Mouse (Mus musculus) heart, postnatal 0 days (tissue): ENCODE measurements around the gene Cckbr. TPM values are rescaled to one million over a fixed set of nuclear protein-coding genes. Genes with fewer than 3 reads are reported as not detected.

Experiments used
- ATAC-seq: fragments of 200-750 bp; cut with Nextera tagmentation; 2 replicates; pipeline ENCODE4 v1.8.0; 2017; ENCODE audit warnings: low read depth, moderate number of reproducible peaks, moderate library complexity; ENCODE audit not compliant: insufficient read depth
- DNase-seq: peaks from one replicate; pipeline ENCODE4 v3.0.0-alpha.2; 2016; ENCODE audit warnings: low spot score
- H3K27ac ChIP-seq: fragments of 300-500 bp; sonication (generic); 2 replicates; pipeline ENCODE4 v1.5.1; 2014; ENCODE audit warnings: low read depth, mild to moderate bottlenecking
- H3K27me3 ChIP-seq: fragments of 300-500 bp; sonication (generic); 2 replicates; pipeline ENCODE4 v1.6.1; 2014; ENCODE audit warnings: low read length, mixed read lengths; ENCODE audit not compliant: control insufficient read depth, insufficient read depth
- H3K36me3 ChIP-seq: fragments of 300-500 bp; sonication (generic); replicated peaks from 2 replicates; pipeline ENCODE4 v1.6.1; 2014; ENCODE audit warnings: low read length, mixed read lengths; ENCODE audit not compliant: control insufficient read depth, insufficient read depth
- H3K4me1 ChIP-seq: fragments of 300-500 bp; sonication (generic); 2 replicates; pipeline ENCODE4 v1.6.1; 2014; ENCODE audit warnings: antibody characterized with exemption; ENCODE audit not compliant: control insufficient read depth, insufficient read depth
- H3K4me2 ChIP-seq: fragments of 300-500 bp; sonication (generic); 2 replicates; pipeline ENCODE4 v1.6.1; 2014; ENCODE audit warnings: low read depth, mild to moderate bottlenecking, low read length, moderate library complexity
- H3K4me3 ChIP-seq: fragments of 300-500 bp; sonication (generic); 2 replicates; pipeline ENCODE4 v1.5.1; 2014; ENCODE audit warnings: low read depth, low read length
- H3K9ac ChIP-seq: fragments of 300-500 bp; sonication (generic); replicated peaks from 2 replicates; pipeline ENCODE4 v1.6.1; 2014; ENCODE audit warnings: low read depth, low read length, mixed read lengths
- H3K9me3 ChIP-seq: fragments of 300-500 bp; sonication (generic); replicated peaks from 2 replicates; pipeline ENCODE4 v1.6.1; 2016; ENCODE audit warnings: low read length; ENCODE audit not compliant: control insufficient read depth
- CTCF ChIP-seq: IDR thresholded peaks from 2 replicates; pipeline ENCODE4 v1.5.1; 2016; ENCODE audit warnings: antibody characterized with exemption, control low read depth, low read depth
- EP300 ChIP-seq: IDR thresholded peaks from 2 replicates; pipeline ENCODE4 v1.6.1; 2016; ENCODE audit warnings: antibody characterized with exemption, low read depth
- WGBS: fragments of 180-500 bp; shearing (Covaris S2); extraction: QIAGEN DNeasy Blood & Tissue Kit; methylation state at CpG from one replicate; pipeline ENCODE4 v1.1.7; 2014; 5-methylcytosine and 5-hydroxymethylcytosine counted together
- polyA plus RNA-seq: library from polyadenylated mRNA; unstranded; fragments of >200 nt; fragmentation: Nextera tagmentation; extraction: Ambion mirVana; gene quantifications from 2 replicates; pipeline ENCODE4 v1.2.1, GENCODE M21; 2015
- total RNA-seq: library from RNA; depleted of rRNA; stranded (reverse); fragments of >200 nt; gene quantifications from 2 replicates; pipeline ENCODE4 v1.2.3, GENCODE M21; 2014; ENCODE audit warnings: low replicate concordance

Gene Cckbr
- total and polyA plus RNA-seq, 2 experiments from 2014 or later = not detected

DNA sequence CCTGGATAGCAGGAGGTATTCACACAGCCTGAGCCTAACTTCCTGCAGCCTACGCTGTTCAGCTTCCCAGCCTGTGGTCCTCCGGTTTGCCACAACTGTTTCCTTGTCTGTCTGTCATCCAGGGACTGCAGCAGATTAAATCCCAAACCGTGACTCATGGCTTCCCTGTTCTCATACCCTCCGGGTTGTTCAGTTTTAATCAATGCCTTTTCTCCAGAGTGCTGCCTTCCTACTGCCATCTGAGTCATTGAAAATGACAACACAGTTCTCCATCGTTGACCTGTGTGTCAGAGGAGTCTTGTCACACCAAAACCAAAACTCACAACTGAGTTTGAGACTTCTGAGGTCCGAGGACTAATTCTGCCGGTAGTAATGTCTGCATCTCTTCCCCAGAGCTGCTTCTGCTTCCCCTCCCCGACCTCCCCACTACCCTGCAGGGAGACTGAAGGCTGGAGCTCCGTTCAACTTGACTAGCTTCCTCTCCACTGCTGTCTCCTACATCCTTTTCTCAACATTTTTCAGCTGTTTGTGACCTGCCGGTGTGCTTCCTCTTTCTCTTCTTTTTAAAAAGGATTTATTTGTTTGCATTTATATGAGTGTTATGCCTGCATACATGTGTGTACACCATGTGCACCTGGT lies 73.4 kb downstream of the Cckbr start:
- WGBS = 44% methylated on average over 10 of the region's 10 CpGs
- no peaks in the 10 kb centered on the region for H3K27me3 ChIP-seq
- peaks cover 7% of the 10 kb centered on the region for H3K4me1 ChIP-seq
- H3K27ac ChIP-seq = no peak overlapping the region
- H3K9ac ChIP-seq = no peak overlapping the region
- no peaks in the 10 kb centered on the region for H3K9me3 ChIP-seq
- H3K4me2 ChIP-seq = no peak overlapping the region
- no peaks in the 10 kb centered on the region for H3K36me3 ChIP-seq
- ATAC-seq (no peak; the same call in 1 of the 2 replicates), DNase-seq (no peak)
- TF ChIP-seq CTCF (no peak), EP300 (no peak)
- H3K4me3 ChIP-seq = no peak overlapping the region

DNA sequence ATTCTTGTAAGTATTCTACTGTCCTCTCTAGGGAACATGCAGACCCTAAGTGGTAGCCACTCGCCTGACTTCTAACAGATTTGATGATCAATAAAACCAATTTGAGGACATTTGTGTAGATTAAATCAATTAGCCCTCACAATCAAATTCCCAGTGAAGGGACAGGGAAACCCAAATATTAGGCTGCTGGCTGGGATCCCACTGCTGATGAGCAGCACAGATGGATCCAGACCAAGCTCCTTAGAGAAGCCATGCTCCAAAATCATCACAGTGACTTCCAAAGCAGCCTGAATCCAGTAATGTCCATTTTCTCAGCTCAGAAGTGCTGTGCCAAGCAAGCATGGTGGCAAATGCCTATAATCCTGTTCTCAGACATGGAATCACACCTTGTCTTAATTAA lies 74.1 kb downstream of the Cckbr start:
- Histone ChIP-seq H3K9ac (no peak overlapping the region), H3K9me3 (no peaks in the 10 kb centered on the region), H3K27ac (no peak overlapping the region), H3K4me1 (peaks cover 7% of the 10 kb centered on the region), H3K36me3 (no peaks in the 10 kb centered on the region), H3K4me3 (no peak overlapping the region), H3K27me3 (no peaks in the 10 kb centered on the region), H3K4me2 (no peak overlapping the region)
- DNase-seq = no peak
- ATAC-seq = no peak
- 79% methylated on average over 1 of the region's 1 CpGs for WGBS
- TF ChIP-seq CTCF = no peak
- no peak for TF ChIP-seq EP300

DNA sequence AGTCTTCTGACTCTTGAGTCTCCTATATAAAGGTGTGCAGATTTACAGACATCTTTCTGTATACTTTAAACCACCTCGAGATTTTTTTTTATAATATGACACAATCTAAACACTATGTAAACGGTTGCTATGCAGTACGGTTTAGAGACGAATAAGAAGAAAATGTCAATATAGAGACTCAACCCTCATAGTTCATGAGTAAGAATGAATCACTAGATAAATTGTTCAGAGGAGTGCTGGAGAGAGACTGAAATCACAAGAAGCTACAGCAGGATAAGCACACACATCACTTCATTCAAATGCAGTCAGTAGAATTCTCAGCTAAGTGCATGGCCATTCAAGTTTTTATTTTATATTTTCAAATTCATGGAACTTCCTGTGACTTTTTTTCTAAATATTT lies 76.5 kb downstream of the Cckbr start:
- 70% methylated on average over 4 of the region's 4 CpGs for WGBS
- Histone ChIP-seq H3K27me3 (no peaks in the 10 kb centered on the region), H3K27ac (no peak overlapping the region), H3K4me1 (peaks cover 7% of the 10 kb centered on the region), H3K4me2 (no peak overlapping the region), H3K9me3 (no peaks in the 10 kb centered on the region), H3K9ac (no peak overlapping the region), H3K36me3 (no peaks in the 10 kb centered on the region), H3K4me3 (no peak overlapping the region)
- ATAC-seq (no peak), DNase-seq (no peak)
- TF ChIP-seq CTCF (no peak), EP300 (no peak)

DNA sequence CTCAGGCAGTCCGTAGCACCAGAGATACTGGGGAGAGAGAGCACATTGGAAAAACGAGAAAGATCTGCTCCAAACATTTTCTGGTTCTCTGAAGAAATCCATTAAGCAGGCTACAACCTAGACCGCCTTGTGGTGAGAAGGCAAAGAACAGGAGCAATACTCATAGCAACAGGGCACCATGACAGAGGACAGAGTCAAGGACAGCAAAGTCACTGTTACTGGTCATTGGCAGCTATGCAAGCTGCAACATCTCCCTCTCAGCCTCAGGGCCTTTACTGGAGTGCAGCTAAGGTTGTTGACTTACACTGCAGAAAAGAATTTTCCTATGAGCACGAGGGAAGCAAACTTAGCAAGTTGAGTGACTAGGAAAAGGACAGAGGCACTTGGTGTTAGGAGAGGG lies 81.7 kb downstream of the Cckbr start:
- TF ChIP-seq CTCF (no peak), EP300 (no peak)
- H3K9me3 ChIP-seq = no peaks in the 10 kb centered on the region
- no peaks in the 10 kb centered on the region for H3K36me3 ChIP-seq
- ATAC-seq (peak; percentile 55; the same call in 1 of the 2 replicates), DNase-seq (no peak)
- H3K27ac ChIP-seq = no peak overlapping the region
- no peak overlapping the region for H3K9ac ChIP-seq
- H3K4me2 ChIP-seq = no peak overlapping the region
- H3K27me3 ChIP-seq = no peaks in the 10 kb centered on the region
- H3K4me3 ChIP-seq = no peak overlapping the region
- WGBS = 38% methylated on average over 4 of the region's 4 CpGs
- peaks cover 4% of the 10 kb centered on the region; the same call in 1 of the 2 replicates for H3K4me1 ChIP-seq

DNA sequence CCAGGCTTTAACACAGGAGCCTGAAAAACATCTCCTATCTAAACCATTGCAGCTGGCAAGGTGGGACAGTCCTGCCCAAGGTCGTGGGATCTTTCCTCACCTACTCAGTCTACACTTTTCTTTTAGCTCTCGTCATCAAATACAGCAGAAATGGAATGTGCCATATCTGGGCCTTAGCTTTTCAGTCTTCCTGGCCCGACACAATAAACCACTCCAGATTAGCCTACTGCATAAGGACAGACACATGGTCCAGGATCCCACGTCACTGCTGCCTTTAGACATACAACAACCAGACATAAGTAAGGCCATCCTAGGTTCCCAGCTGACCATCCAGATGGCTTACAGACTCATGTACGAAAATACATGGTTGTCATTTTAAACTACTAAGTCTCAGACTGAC lies 84.6 kb downstream of the Cckbr start:
- H3K36me3 ChIP-seq = no peaks in the 10 kb centered on the region
- H3K27ac ChIP-seq = no peak overlapping the region
- H3K4me2 ChIP-seq = no peak overlapping the region
- DNase-seq (peak; percentile 72), ATAC-seq (peak; percentile 84)
- no peak overlapping the region for H3K4me3 ChIP-seq
- no peaks in the 10 kb centered on the region for H3K27me3 ChIP-seq
- no peak overlapping the region for H3K9ac ChIP-seq
- H3K9me3 ChIP-seq = no peaks in the 10 kb centered on the region
- H3K4me1 ChIP-seq = peaks cover 4% of the 10 kb centered on the region; the same call in 1 of the 2 replicates
- 36% methylated on average over 5 of the region's 5 CpGs for WGBS
- TF ChIP-seq CTCF (no peak), EP300 (no peak)

DNA sequence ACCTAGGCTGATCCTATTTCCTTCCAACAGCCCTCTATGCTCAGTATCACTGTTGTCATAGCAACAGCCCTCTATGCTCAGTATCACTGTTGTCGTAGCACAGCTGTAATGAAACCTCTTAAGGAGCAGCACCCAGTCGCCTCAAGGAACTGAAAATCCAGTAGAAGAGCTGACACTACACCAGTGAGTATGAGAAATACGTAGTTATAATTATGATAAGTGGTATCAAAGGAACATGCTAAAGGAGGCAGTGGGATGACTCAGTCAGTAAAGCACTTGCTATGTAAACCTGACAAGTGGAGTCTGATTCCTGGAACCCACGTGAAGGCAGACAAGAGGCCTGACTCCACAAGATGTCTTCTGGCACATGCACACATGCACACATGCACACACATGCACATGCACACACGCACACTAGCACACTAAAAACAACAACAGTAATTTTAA lies 88.3 kb downstream of the Cckbr start:
- DNase-seq (no peak), ATAC-seq (no peak)
- 43% methylated on average over 5 of the region's 5 CpGs for WGBS
- Histone ChIP-seq H3K4me2 (no peak overlapping the region), H3K9ac (no peak overlapping the region), H3K27me3 (no peaks in the 10 kb centered on the region), H3K27ac (no peak overlapping the region), H3K4me3 (no peak overlapping the region), H3K36me3 (no peaks in the 10 kb centered on the region), H3K9me3 (no peaks in the 10 kb centered on the region), H3K4me1 (peaks cover 4% of the 10 kb centered on the region; the same call in 1 of the 2 replicates)
- no peak for TF ChIP-seq CTCF
- no peak for TF ChIP-seq EP300
